Mouse (Mus musculus): ENCODE data around the gene Mgarp. TPM values are rescaled to one million over a fixed set of nuclear protein-coding genes. Genes with fewer than 3 reads are reported as not detected.

Mgarp gene
- polyA plus RNA-seq, 1 experiment: 0.18 TPM

- TF ChIP-seq POLR2A (IDR thresholded peaks at IDR 0.05; ENCODE audit: control insufficient read depth, extremely low read depth, insufficient read depth, low read length, poor library complexity) (no peak), CTCF (IDR thresholded peaks at IDR 0.05; ENCODE audit: borderline replicate concordance, control insufficient read depth, extremely low read depth, insufficient read depth, low read length, poor library complexity) (no peak)
- Histone ChIP-seq H3K4me1 (replicated peaks; ENCODE audit: control insufficient read depth, insufficient read depth, low read length) (0 out of 2 replicates have a peak, but pooled peaks cover 5% of the 10 kb centered on the region), H3K36me3 (ENCODE audit: control insufficient read depth, insufficient read depth, low read length) (no peaks in the 10 kb centered on the region), H3K27ac (ENCODE audit: control insufficient read depth, insufficient read depth, low read length) (no peak overlapping the region), H3K27me3 (ENCODE audit: control insufficient read depth, insufficient read depth, low read length) (no peaks in the 10 kb centered on the region), H3K4me3 (ENCODE audit: control insufficient read depth, insufficient read depth, low read length) (no peak overlapping the region)
- DNase-seq: no peak
- 62% methylated on average over 2 of the region's 2 CpGs for WGBS
Observed at GRCm38 (mm10) chr3:51417485-51417884, 20.9 kb upstream of the Mgarp start.

- Histone ChIP-seq H3K27ac (ENCODE audit: control insufficient read depth, insufficient read depth, low read length) (peak overlapping the region; percentile 85), H3K4me1 (replicated peaks; ENCODE audit: control insufficient read depth, insufficient read depth, low read length) (0 out of 2 replicates have a peak, but pooled peaks cover 5% of the 10 kb centered on the region), H3K4me3 (ENCODE audit: control insufficient read depth, insufficient read depth, low read length) (peak overlapping the region; percentile 74), H3K27me3 (ENCODE audit: control insufficient read depth, insufficient read depth, low read length) (no peaks in the 10 kb centered on the region), H3K36me3 (ENCODE audit: control insufficient read depth, insufficient read depth, low read length) (no peaks in the 10 kb centered on the region)
- WGBS: 6% methylated on average over 8 of the region's 8 CpGs
- no peak for DNase-seq
- TF ChIP-seq CTCF (IDR thresholded peaks at IDR 0.05; ENCODE audit: borderline replicate concordance, control insufficient read depth, extremely low read depth, insufficient read depth, low read length, poor library complexity) (no peak), POLR2A (IDR thresholded peaks at IDR 0.05; ENCODE audit: control insufficient read depth, extremely low read depth, insufficient read depth, low read length, poor library complexity) (no peak)
Observed at GRCm38 (mm10) chr3:51417135-51417458, 20.6 kb upstream of the Mgarp start.

- Histone ChIP-seq H3K4me3 (ENCODE audit: control insufficient read depth, insufficient read depth, low read length) (peak overlapping the region; percentile 74), H3K36me3 (ENCODE audit: control insufficient read depth, insufficient read depth, low read length) (no peaks in the 10 kb centered on the region), H3K27ac (ENCODE audit: control insufficient read depth, insufficient read depth, low read length) (peak overlapping the region; percentile 85), H3K27me3 (ENCODE audit: control insufficient read depth, insufficient read depth, low read length) (no peaks in the 10 kb centered on the region), H3K4me1 (replicated peaks; ENCODE audit: control insufficient read depth, insufficient read depth, low read length) (0 out of 2 replicates have a peak, but pooled peaks cover 5% of the 10 kb centered on the region)
- TF ChIP-seq CTCF (IDR thresholded peaks at IDR 0.05; ENCODE audit: borderline replicate concordance, control insufficient read depth, extremely low read depth, insufficient read depth, low read length, poor library complexity): no peak
- under 1% methylated on average over 68 of the region's 68 CpGs for WGBS
- peak; percentile 54 for DNase-seq
Observed at GRCm38 (mm10) chr3:51416364-51417134, 20.0 kb upstream of the Mgarp start.

GRCm38 (mm10) chr3:51416073-51416363 lies 19.5 kb upstream of the Mgarp start:
- H3K4me3 ChIP-seq (ENCODE audit: control insufficient read depth, insufficient read depth, low read length): peak overlapping the region; percentile 74
- H3K4me1 ChIP-seq (replicated peaks; ENCODE audit: control insufficient read depth, insufficient read depth, low read length): 0 out of 2 replicates have a peak, but pooled peaks cover 4% of the 10 kb centered on the region
- whole genome bisulfite sequencing: under 1% methylated on average over 30 of the region's 30 CpGs
- TF ChIP-seq CTCF (IDR thresholded peaks at IDR 0.05; ENCODE audit: borderline replicate concordance, control insufficient read depth, extremely low read depth, insufficient read depth, low read length, poor library complexity) (no peak), POLR2A (IDR thresholded peaks at IDR 0.05; ENCODE audit: control insufficient read depth, extremely low read depth, insufficient read depth, low read length, poor library complexity) (no peak)
- H3K36me3 ChIP-seq (ENCODE audit: control insufficient read depth, insufficient read depth, low read length): no peaks in the 10 kb centered on the region
- DNase-seq: no peak
- no peaks in the 10 kb centered on the region for H3K27me3 ChIP-seq (ENCODE audit: control insufficient read depth, insufficient read depth, low read length)
- peak overlapping the region; percentile 85 for H3K27ac ChIP-seq (ENCODE audit: control insufficient read depth, insufficient read depth, low read length)

DNA sequence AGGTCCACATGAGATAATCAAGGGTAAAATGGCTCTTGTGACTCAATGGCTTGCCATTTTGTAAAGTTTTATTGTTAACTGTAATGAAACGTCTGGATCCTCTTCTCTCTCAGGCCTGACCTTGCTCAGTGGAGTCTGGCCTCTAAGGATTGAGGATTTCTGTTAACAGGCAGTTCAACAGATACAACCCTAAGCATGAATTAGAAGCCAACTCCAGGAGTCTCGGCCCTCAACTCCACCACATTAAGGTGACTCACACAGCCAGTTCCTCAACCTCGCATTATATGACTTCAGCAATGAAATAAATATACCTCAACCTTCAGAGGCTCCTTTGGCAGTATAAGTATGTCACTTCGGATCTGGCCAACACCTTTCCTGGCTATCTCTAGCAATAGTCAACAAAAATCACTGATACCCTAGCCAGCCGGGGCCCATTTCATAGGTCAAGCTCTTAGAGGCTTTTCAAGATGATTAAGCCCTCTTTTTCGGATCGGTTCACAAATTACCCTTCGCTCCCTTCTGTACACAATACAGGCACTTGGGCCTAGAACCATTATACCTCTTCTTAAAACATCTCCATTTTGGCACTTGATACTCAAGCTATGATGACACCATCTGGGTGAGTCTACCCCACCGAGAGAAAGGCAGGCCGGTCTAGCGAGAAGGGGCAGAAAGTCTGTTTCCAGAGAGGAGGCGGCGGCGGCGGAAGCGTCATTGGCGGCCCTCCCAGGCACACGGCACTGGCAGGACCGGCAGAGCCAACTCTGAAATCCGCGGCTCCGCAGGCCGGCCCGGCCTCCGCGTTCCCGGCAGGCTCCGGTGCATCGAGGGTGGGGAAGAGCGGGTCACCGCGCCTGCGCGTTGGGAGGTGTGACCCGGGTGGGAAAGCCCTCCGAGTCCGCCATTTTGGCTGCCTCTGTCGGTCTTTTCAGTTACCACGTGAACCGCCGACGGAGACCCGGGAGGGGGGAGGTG lies 18.8 kb upstream of the Mgarp start, which contains the start of gene Naa15:
Gene Naa15 (plus strand): TSS at position 51 of the 975 bp plus-strand sequence.
- Histone ChIP-seq H3K4me1 (replicated peaks; ENCODE audit: control insufficient read depth, insufficient read depth, low read length) (0 out of 2 replicates have a peak, but pooled peaks cover 2% of the 10 kb centered on the region), H3K36me3 (ENCODE audit: control insufficient read depth, insufficient read depth, low read length) (no peaks in the 10 kb centered on the region), H3K4me3 (ENCODE audit: control insufficient read depth, insufficient read depth, low read length) (peak within 1 kb of the TSS; percentile 74), H3K27ac (ENCODE audit: control insufficient read depth, insufficient read depth, low read length) (peak within 1 kb of the TSS; percentile 85), H3K27me3 (ENCODE audit: control insufficient read depth, insufficient read depth, low read length) (no peaks in the 10 kb centered on the region)
- TF ChIP-seq CTCF (IDR thresholded peaks at IDR 0.05; ENCODE audit: borderline replicate concordance, control insufficient read depth, extremely low read depth, insufficient read depth, low read length, poor library complexity): no peak
- TF ChIP-seq POLR2A (IDR thresholded peaks at IDR 0.05; ENCODE audit: control insufficient read depth, extremely low read depth, insufficient read depth, low read length, poor library complexity): peak; percentile 68
- DNase-seq: peak; percentile 95
- 5% methylated on average over 43 of the region's 43 CpGs for WGBS

DNA sequence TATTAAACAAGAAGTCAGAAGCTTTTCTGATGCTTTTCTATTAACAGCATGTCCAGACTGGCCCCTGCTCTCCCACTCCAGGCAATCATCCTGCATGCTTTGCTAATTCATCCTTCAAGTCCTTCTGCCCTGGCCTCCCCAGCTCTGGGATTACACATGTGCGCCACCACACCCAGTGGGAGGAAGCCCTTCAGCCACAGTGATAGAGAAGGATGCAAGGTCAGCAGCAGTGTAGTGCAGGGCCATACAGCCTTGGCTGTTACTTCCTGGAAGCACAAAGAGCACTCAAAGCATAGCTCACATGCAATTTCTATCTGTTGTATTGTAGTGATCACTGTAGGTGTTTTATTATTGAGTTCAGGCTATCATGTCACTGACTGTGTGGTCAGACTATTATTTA lies 16.7 kb upstream of the Mgarp start:
- no peak overlapping the region for H3K4me3 ChIP-seq (ENCODE audit: control insufficient read depth, insufficient read depth, low read length)

More for the DNA sequence above, 16.7 kb upstream of the Mgarp start:
- Histone ChIP-seq H3K27ac (ENCODE audit: control insufficient read depth, insufficient read depth, low read length) (no peak overlapping the region), H3K27me3 (ENCODE audit: control insufficient read depth, insufficient read depth, low read length) (no peaks in the 10 kb centered on the region), H3K4me1 (replicated peaks; ENCODE audit: control insufficient read depth, insufficient read depth, low read length) (peaks cover 3% of the 10 kb centered on the region), H3K36me3 (ENCODE audit: control insufficient read depth, insufficient read depth, low read length) (no peaks in the 10 kb centered on the region)
- no peak for DNase-seq
- TF ChIP-seq CTCF (IDR thresholded peaks at IDR 0.05; ENCODE audit: borderline replicate concordance, control insufficient read depth, extremely low read depth, insufficient read depth, low read length, poor library complexity): no peak
- no peak for TF ChIP-seq POLR2A (IDR thresholded peaks at IDR 0.05; ENCODE audit: control insufficient read depth, extremely low read depth, insufficient read depth, low read length, poor library complexity)
- WGBS: 89% methylated on average over 1 of the region's 1 CpGs

Measured in thymus, adult 2 months (tissue).